Mouse (Mus musculus) midbrain, embryonic 10.5 days (tissue): ENCODE measurements around the gene Ift43. TPM values are rescaled to one million over a fixed set of nuclear protein-coding genes. Genes with fewer than 3 reads are reported as not detected.

Experiments used
- DNase-seq: peaks from one replicate; pipeline ENCODE4 v3.0.0-alpha.2; 2017; ENCODE audit warnings: low spot score
- H3K27ac ChIP-seq: fragments of 300-500 bp; sonication (generic); replicated peaks from 2 replicates; pipeline ENCODE4 v1.5.1; 2016; ENCODE audit warnings: mild to moderate bottlenecking
- H3K27me3 ChIP-seq: fragments of 300-500 bp; sonication (generic); 2 replicates; pipeline ENCODE4 v1.6.1; 2016; ENCODE audit warnings: low read depth, mild to moderate bottlenecking; ENCODE audit not compliant: poor library complexity, severe bottlenecking
- H3K36me3 ChIP-seq: fragments of 300-500 bp; sonication (generic); 2 replicates; pipeline ENCODE4 v1.6.1; 2016; ENCODE audit warnings: mild to moderate bottlenecking, moderate library complexity
- H3K4me1 ChIP-seq: fragments of 300-500 bp; sonication (generic); 2 replicates; pipeline ENCODE4 v1.6.1; 2016
- H3K4me3 ChIP-seq: fragments of 300-500 bp; sonication (generic); 2 replicates; pipeline ENCODE4 v1.5.1; 2016; ENCODE audit warnings: mild to moderate bottlenecking, moderate library complexity
- H3K9me3 ChIP-seq: fragments of 300-500 bp; sonication (generic); replicated peaks from 2 replicates; pipeline ENCODE4 v1.6.1; 2016; ENCODE audit warnings: mild to moderate bottlenecking
- WGBS: fragments of 180-500 bp; shearing (Covaris S2); methylation state at CpG from one replicate; pipeline ENCODE4 v1.1.7; 2016; 5-methylcytosine and 5-hydroxymethylcytosine counted together
- polyA plus RNA-seq: library from polyadenylated mRNA; unstranded; fragments of >200 nt; fragmentation: Nextera tagmentation; extraction: Ambion mirVana; gene quantifications from 2 replicates; pipeline ENCODE4 v1.2.1, GENCODE M21; 2016

The Ift43 gene
- polyA plus RNA-seq, 1 experiment from 2014 or later, result 83.8 TPM

- Histone ChIP-seq H3K36me3 (peaks cover 38% of the 10 kb centered on the region), H3K4me1 (no peaks in the 10 kb centered on the region), H3K27ac (no peak overlapping the region), H3K4me3 (no peak overlapping the region), H3K27me3 (no peaks in the 10 kb centered on the region), H3K9me3 (peaks cover 4% of the 10 kb centered on the region; the same call in 1 of the 2 replicates)
- DNase-seq, result no peak
- 90% methylated on average over 1 of the region's 1 CpGs for WGBS
Observed at GRCm38 (mm10) chr12:86142389-86142788, 60.0 kb downstream of the Ift43 start.

GRCm38 (mm10) chr12:86146246-86146645, 63.9 kb downstream of the Ift43 start:
- no peak overlapping the region for H3K27ac ChIP-seq
- H3K36me3 ChIP-seq, result peaks cover 28% of the 10 kb centered on the region
- no peak overlapping the region for H3K4me3 ChIP-seq
- no peaks in the 10 kb centered on the region; the same call in 1 of the 2 replicates for H3K9me3 ChIP-seq
- 100% methylated on average over 3 of the region's 3 CpGs for WGBS
- H3K4me1 ChIP-seq, result no peaks in the 10 kb centered on the region
- H3K27me3 ChIP-seq, result no peaks in the 10 kb centered on the region
- DNase-seq, result no peak

GRCm38 (mm10) chr12:86148271-86148670, 65.9 kb downstream of the Ift43 start:
- Histone ChIP-seq H3K27ac (no peak overlapping the region), H3K27me3 (no peaks in the 10 kb centered on the region), H3K9me3 (no peaks in the 10 kb centered on the region; the same call in 1 of the 2 replicates), H3K36me3 (peaks cover 26% of the 10 kb centered on the region), H3K4me3 (no peak overlapping the region), H3K4me1 (peaks cover 11% of the 10 kb centered on the region)
- no peak for DNase-seq
- 85% methylated on average over 6 of the region's 6 CpGs for WGBS

GRCm38 (mm10) chr12:86149087-86149486, 66.7 kb downstream of the Ift43 start:
- H3K4me1 ChIP-seq, result peaks cover 18% of the 10 kb centered on the region
- WGBS, result 95% methylated on average over 6 of the region's 6 CpGs
- H3K9me3 ChIP-seq, result no peaks in the 10 kb centered on the region; the same call in 1 of the 2 replicates
- no peak overlapping the region for H3K27ac ChIP-seq
- H3K4me3 ChIP-seq, result no peak overlapping the region
- H3K36me3 ChIP-seq, result peaks cover 25% of the 10 kb centered on the region
- no peaks in the 10 kb centered on the region for H3K27me3 ChIP-seq
- DNase-seq, result no peak

GRCm38 (mm10) chr12:86151941-86152340, 69.6 kb downstream of the Ift43 start:
- no peak for DNase-seq
- Histone ChIP-seq H3K27ac (no peak overlapping the region), H3K4me1 (peaks cover 18% of the 10 kb centered on the region), H3K4me3 (no peak overlapping the region), H3K27me3 (no peaks in the 10 kb centered on the region), H3K9me3 (no peaks in the 10 kb centered on the region; the same call in 1 of the 2 replicates), H3K36me3 (peaks cover 19% of the 10 kb centered on the region)
- 83% methylated on average over 12 of the region's 12 CpGs for WGBS

GRCm38 (mm10) chr12:86153213-86153957, 71.0 kb downstream of the Ift43 start:
- Histone ChIP-seq H3K27me3 (no peaks in the 10 kb centered on the region; the same call in 1 of the 2 replicates), H3K4me1 (peaks cover 30% of the 10 kb centered on the region), H3K4me3 (no peak overlapping the region), H3K36me3 (peaks cover 17% of the 10 kb centered on the region), H3K9me3 (no peaks in the 10 kb centered on the region; the same call in 1 of the 2 replicates), H3K27ac (peak overlapping the region; percentile 7; the same call in 1 of the 2 replicates)
- 85% methylated on average over 12 of the region's 12 CpGs for WGBS
- DNase-seq, result no peak

- H3K9me3 ChIP-seq, result peaks cover under 1% of the 10 kb centered on the region; the same call in 1 of the 2 replicates
- no peak overlapping the region for H3K4me3 ChIP-seq
- peaks cover 44% of the 10 kb centered on the region for H3K4me1 ChIP-seq
- no peaks in the 10 kb centered on the region; the same call in 1 of the 2 replicates for H3K27me3 ChIP-seq
- no peak overlapping the region for H3K27ac ChIP-seq
- DNase-seq, result no peak
- WGBS, result 87% methylated on average over 8 of the region's 8 CpGs
- peaks cover 8% of the 10 kb centered on the region for H3K36me3 ChIP-seq
Observed at GRCm38 (mm10) chr12:86155176-86155575, 72.8 kb downstream of the Ift43 start.

GRCm38 (mm10) chr12:86157166-86157565, 74.8 kb downstream of the Ift43 start:
- Histone ChIP-seq H3K27ac (no peak overlapping the region), H3K4me3 (no peak overlapping the region), H3K4me1 (peaks cover 52% of the 10 kb centered on the region), H3K27me3 (peaks cover 8% of the 10 kb centered on the region; the same call in 1 of the 2 replicates), H3K9me3 (peaks cover 10% of the 10 kb centered on the region), H3K36me3 (peaks cover 17% of the 10 kb centered on the region)
- WGBS, result 88% methylated on average over 8 of the region's 8 CpGs
- no peak for DNase-seq

GRCm38 (mm10) chr12:86157894-86158444, 75.6 kb downstream of the Ift43 start:
- peak overlapping the region; percentile 56 for H3K27ac ChIP-seq
- no peak for DNase-seq
- no peak overlapping the region for H3K4me3 ChIP-seq
- peaks cover 52% of the 10 kb centered on the region for H3K4me1 ChIP-seq
- H3K36me3 ChIP-seq, result peaks cover 17% of the 10 kb centered on the region
- H3K9me3 ChIP-seq, result peaks cover 10% of the 10 kb centered on the region
- WGBS, result 41% methylated on average over 8 of the region's 8 CpGs
- H3K27me3 ChIP-seq, result peaks cover 8% of the 10 kb centered on the region; the same call in 1 of the 2 replicates

GRCm38 (mm10) chr12:86158689-86159483, 76.5 kb downstream of the Ift43 start:
- no peak for DNase-seq
- H3K27me3 ChIP-seq, result peaks cover 8% of the 10 kb centered on the region; the same call in 1 of the 2 replicates
- peak overlapping the region; percentile 56 for H3K27ac ChIP-seq
- H3K9me3 ChIP-seq, result peaks cover 10% of the 10 kb centered on the region
- H3K4me3 ChIP-seq, result no peak overlapping the region
- WGBS, result 88% methylated on average over 20 of the region's 20 CpGs
- peaks cover 17% of the 10 kb centered on the region for H3K36me3 ChIP-seq
- peaks cover 52% of the 10 kb centered on the region for H3K4me1 ChIP-seq

GRCm38 (mm10) chr12:86161436-86161835, 79.1 kb downstream of the Ift43 start:
- Histone ChIP-seq H3K27ac (peak overlapping the region; percentile 64), H3K4me1 (peaks cover 66% of the 10 kb centered on the region), H3K36me3 (peaks cover 17% of the 10 kb centered on the region), H3K9me3 (peaks cover 10% of the 10 kb centered on the region), H3K4me3 (no peak overlapping the region), H3K27me3 (peaks cover 8% of the 10 kb centered on the region; the same call in 1 of the 2 replicates)
- WGBS, result 90% methylated on average over 6 of the region's 6 CpGs
- DNase-seq, result no peak

GRCm38 (mm10) chr12:86161942-86162341, 79.6 kb downstream of the Ift43 start:
- Histone ChIP-seq H3K27ac (peak overlapping the region; percentile 89; the same call in 1 of the 2 replicates), H3K9me3 (peaks cover 10% of the 10 kb centered on the region), H3K4me1 (peaks cover 71% of the 10 kb centered on the region), H3K36me3 (peaks cover 17% of the 10 kb centered on the region), H3K27me3 (peaks cover 9% of the 10 kb centered on the region; the same call in 1 of the 2 replicates), H3K4me3 (no peak overlapping the region)
- 85% methylated on average over 5 of the region's 5 CpGs for WGBS
- DNase-seq, result no peak
